Mouse (Mus musculus): Measurements from ENCODE around the gene Slc25a34. TPM values are rescaled to one million over a fixed set of nuclear protein-coding genes. Genes with fewer than 3 reads are reported as not detected.

Gene Slc25a34
- polyA plus RNA-seq, 1 experiment = 0.82 TPM

- TF ChIP-seq CTCF (IDR thresholded peaks at IDR 0.05; ENCODE audit: low read depth, low read length) (no peak), POLR2A (IDR thresholded peaks at IDR 0.05; ENCODE audit: insufficient read depth, low read length) (no peak), EP300 (IDR thresholded peaks at IDR 0.05; ENCODE audit: insufficient read depth, low read depth, low read length) (no peak)
- Histone ChIP-seq H3K4me3 (ENCODE audit: low read depth, low read length) (no peak within 1 kb of the TSS), H3K4me1 (ENCODE audit: control insufficient read depth, insufficient read depth, low read length) (peaks cover 10% of the 10 kb centered on the region), H3K9me3 (replicated peaks; ENCODE audit: control insufficient read depth, insufficient read depth, low read length, poor library complexity, severe bottlenecking) (no peaks in the 10 kb centered on the region), H3K36me3 (ENCODE audit: control insufficient read depth, insufficient read depth, low read length, poor library complexity, severe bottlenecking) (no peaks in the 10 kb centered on the region), H3K27ac (ENCODE audit: insufficient read depth, low read length) (no peak within 1 kb of the TSS), H3K27me3 (ENCODE audit: control insufficient read depth, insufficient read depth, low read length, poor library complexity, severe bottlenecking) (no peaks in the 10 kb centered on the region), H3K9ac (ENCODE audit: low read depth, poor library complexity, severe bottlenecking) (no peak within 1 kb of the TSS)
Measured at GRCm38 (mm10) chr4:141605861-141606260, 17.8 kb downstream of the Slc25a34 start, which contains the start of gene Fblim1. TSS of gene Fblim1 (minus strand) at chr4:141606096.

GRCm38 (mm10) chr4:141605421-141605820 is 18.2 kb downstream of the Slc25a34 start:
- no peak for TF ChIP-seq POLR2A (IDR thresholded peaks at IDR 0.05; ENCODE audit: insufficient read depth, low read length)
- no peak for TF ChIP-seq EP300 (IDR thresholded peaks at IDR 0.05; ENCODE audit: insufficient read depth, low read depth, low read length)
- no peak for TF ChIP-seq CTCF (IDR thresholded peaks at IDR 0.05; ENCODE audit: low read depth, low read length)

GRCm38 (mm10) chr4:141604493-141604892 is 19.1 kb downstream of the Slc25a34 start:
- Histone ChIP-seq H3K9ac (ENCODE audit: low read depth, poor library complexity, severe bottlenecking) (no peak overlapping the region), H3K36me3 (ENCODE audit: control insufficient read depth, insufficient read depth, low read length, poor library complexity, severe bottlenecking) (no peaks in the 10 kb centered on the region), H3K4me3 (ENCODE audit: low read depth, low read length) (no peak overlapping the region), H3K27ac (ENCODE audit: insufficient read depth, low read length) (no peak overlapping the region), H3K4me1 (ENCODE audit: control insufficient read depth, insufficient read depth, low read length) (peaks cover 10% of the 10 kb centered on the region), H3K27me3 (ENCODE audit: control insufficient read depth, insufficient read depth, low read length, poor library complexity, severe bottlenecking) (no peaks in the 10 kb centered on the region), H3K9me3 (replicated peaks; ENCODE audit: control insufficient read depth, insufficient read depth, low read length, poor library complexity, severe bottlenecking) (no peaks in the 10 kb centered on the region)
- no peak for TF ChIP-seq CTCF (IDR thresholded peaks at IDR 0.05; ENCODE audit: low read depth, low read length)
- TF ChIP-seq POLR2A (IDR thresholded peaks at IDR 0.05; ENCODE audit: insufficient read depth, low read length) = no peak
- TF ChIP-seq EP300 (IDR thresholded peaks at IDR 0.05; ENCODE audit: insufficient read depth, low read depth, low read length) = no peak

More at GRCm38 (mm10) chr4:141605421-141605820, 18.2 kb downstream of the Slc25a34 start:
- Histone ChIP-seq H3K9me3 (replicated peaks; ENCODE audit: control insufficient read depth, insufficient read depth, low read length, poor library complexity, severe bottlenecking) (no peaks in the 10 kb centered on the region), H3K27ac (ENCODE audit: insufficient read depth, low read length) (no peak overlapping the region), H3K27me3 (ENCODE audit: control insufficient read depth, insufficient read depth, low read length, poor library complexity, severe bottlenecking) (no peaks in the 10 kb centered on the region), H3K36me3 (ENCODE audit: control insufficient read depth, insufficient read depth, low read length, poor library complexity, severe bottlenecking) (no peaks in the 10 kb centered on the region), H3K4me1 (ENCODE audit: control insufficient read depth, insufficient read depth, low read length) (peaks cover 10% of the 10 kb centered on the region), H3K4me3 (ENCODE audit: low read depth, low read length) (no peak overlapping the region), H3K9ac (ENCODE audit: low read depth, poor library complexity, severe bottlenecking) (no peak overlapping the region)

- TF ChIP-seq CTCF (IDR thresholded peaks at IDR 0.05; ENCODE audit: low read depth, low read length) (no peak), EP300 (IDR thresholded peaks at IDR 0.05; ENCODE audit: insufficient read depth, low read depth, low read length) (no peak), POLR2A (IDR thresholded peaks at IDR 0.05; ENCODE audit: insufficient read depth, low read length) (no peak)
- Histone ChIP-seq H3K27ac (ENCODE audit: insufficient read depth, low read length) (no peak overlapping the region), H3K9ac (ENCODE audit: low read depth, poor library complexity, severe bottlenecking) (no peak overlapping the region), H3K36me3 (ENCODE audit: control insufficient read depth, insufficient read depth, low read length, poor library complexity, severe bottlenecking) (no peaks in the 10 kb centered on the region), H3K9me3 (replicated peaks; ENCODE audit: control insufficient read depth, insufficient read depth, low read length, poor library complexity, severe bottlenecking) (no peaks in the 10 kb centered on the region), H3K4me3 (ENCODE audit: low read depth, low read length) (no peak overlapping the region), H3K27me3 (ENCODE audit: control insufficient read depth, insufficient read depth, low read length, poor library complexity, severe bottlenecking) (no peaks in the 10 kb centered on the region), H3K4me1 (ENCODE audit: control insufficient read depth, insufficient read depth, low read length) (peaks cover 10% of the 10 kb centered on the region)
Measured at GRCm38 (mm10) chr4:141603921-141604320, 19.7 kb downstream of the Slc25a34 start.

- Histone ChIP-seq H3K9me3 (replicated peaks; ENCODE audit: control insufficient read depth, insufficient read depth, low read length, poor library complexity, severe bottlenecking) (no peaks in the 10 kb centered on the region), H3K9ac (ENCODE audit: low read depth, poor library complexity, severe bottlenecking) (no peak overlapping the region), H3K27me3 (ENCODE audit: control insufficient read depth, insufficient read depth, low read length, poor library complexity, severe bottlenecking) (no peaks in the 10 kb centered on the region), H3K36me3 (ENCODE audit: control insufficient read depth, insufficient read depth, low read length, poor library complexity, severe bottlenecking) (no peaks in the 10 kb centered on the region), H3K4me3 (ENCODE audit: low read depth, low read length) (no peak overlapping the region), H3K27ac (ENCODE audit: insufficient read depth, low read length) (no peak overlapping the region), H3K4me1 (ENCODE audit: control insufficient read depth, insufficient read depth, low read length) (peaks cover 10% of the 10 kb centered on the region)
- TF ChIP-seq EP300 (IDR thresholded peaks at IDR 0.05; ENCODE audit: insufficient read depth, low read depth, low read length) (peak; percentile 58; the same call in 1 of the 2 replicates), CTCF (IDR thresholded peaks at IDR 0.05; ENCODE audit: low read depth, low read length) (no peak)
Measured at GRCm38 (mm10) chr4:141602523-141603223, 20.9 kb downstream of the Slc25a34 start.

GRCm38 (mm10) chr4:141601148-141601862 is 22.3 kb downstream of the Slc25a34 start:
- Histone ChIP-seq H3K9ac (ENCODE audit: low read depth, poor library complexity, severe bottlenecking) (no peak overlapping the region), H3K9me3 (replicated peaks; ENCODE audit: control insufficient read depth, insufficient read depth, low read length, poor library complexity, severe bottlenecking) (no peaks in the 10 kb centered on the region), H3K27ac (ENCODE audit: insufficient read depth, low read length) (no peak overlapping the region), H3K4me1 (ENCODE audit: control insufficient read depth, insufficient read depth, low read length) (peaks cover 12% of the 10 kb centered on the region), H3K4me3 (ENCODE audit: low read depth, low read length) (no peak overlapping the region), H3K36me3 (ENCODE audit: control insufficient read depth, insufficient read depth, low read length, poor library complexity, severe bottlenecking) (no peaks in the 10 kb centered on the region), H3K27me3 (ENCODE audit: control insufficient read depth, insufficient read depth, low read length, poor library complexity, severe bottlenecking) (no peaks in the 10 kb centered on the region)
- no peak for TF ChIP-seq POLR2A (IDR thresholded peaks at IDR 0.05; ENCODE audit: insufficient read depth, low read length)
- TF ChIP-seq CTCF (IDR thresholded peaks at IDR 0.05; ENCODE audit: low read depth, low read length) = peak; percentile 6
- TF ChIP-seq EP300 (IDR thresholded peaks at IDR 0.05; ENCODE audit: insufficient read depth, low read depth, low read length) = no peak
